Mouse (Mus musculus) retina, adult 2 months (tissue): Measurements from ENCODE around the gene Nme8.

Experiments used
- DNase-seq: peaks from one replicate; pipeline ENCODE4 v3.0.0-alpha.2; 2012; ENCODE audit warnings: low read depth, low spot score

Nme8 gene

DNA sequence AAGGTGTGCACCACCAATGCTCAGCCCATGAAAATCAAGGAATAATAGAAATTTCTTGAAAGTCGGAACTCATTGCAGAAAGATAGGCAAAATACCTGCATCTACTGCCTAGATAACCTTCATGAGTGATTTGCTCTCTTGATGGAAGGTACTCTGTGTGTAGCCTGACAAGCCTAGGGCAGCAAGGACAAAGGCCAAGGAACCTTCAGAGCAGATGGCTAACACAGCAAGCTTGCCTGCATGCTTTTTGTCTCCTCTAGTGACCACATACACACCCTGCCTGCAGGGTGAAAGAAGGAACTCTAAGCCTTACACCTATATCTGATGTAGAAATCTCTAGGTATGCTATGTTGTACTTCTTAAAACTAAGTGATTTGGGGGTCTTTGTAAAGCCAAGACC, 102.5 kb downstream of the Nme8 start:
- no peak for DNase-seq
